Mouse (Mus musculus) embryonic facial prominence, embryonic 15.5 days (tissue): ENCODE measurements around the gene Cacul1. TPM values are rescaled to one million over a fixed set of nuclear protein-coding genes. Genes with fewer than 3 reads are reported as not detected.

Source experiments
- ATAC-seq: fragments of 200-750 bp; cut with Nextera tagmentation; 2 replicates; pipeline ENCODE4 v1.8.0; 2017; ENCODE audit warnings: low read depth, moderate TSS enrichment; ENCODE audit not compliant: insufficient number of reproducible peaks, low FRiP score, low TSS enrichment
- H3K27ac ChIP-seq: fragments of 300-500 bp; sonication (generic); replicated peaks from 2 replicates; pipeline ENCODE4 v1.5.1; 2015; ENCODE audit warnings: mild to moderate bottlenecking, inconsistent platforms
- H3K27me3 ChIP-seq: fragments of 300-500 bp; sonication (generic); 2 replicates; pipeline ENCODE4 v1.6.1; 2015; ENCODE audit warnings: inconsistent platforms
- H3K36me3 ChIP-seq: fragments of 300-500 bp; sonication (generic); 2 replicates; pipeline ENCODE4 v1.6.1; 2015; ENCODE audit warnings: mild to moderate bottlenecking, inconsistent platforms
- H3K4me1 ChIP-seq: fragments of 300-500 bp; sonication (generic); 2 replicates; pipeline ENCODE4 v1.6.1; 2015; ENCODE audit warnings: inconsistent platforms
- H3K4me2 ChIP-seq: fragments of 300-500 bp; sonication (generic); replicated peaks from 2 replicates; pipeline ENCODE4 v1.6.1; 2015; ENCODE audit warnings: mild to moderate bottlenecking, inconsistent platforms
- H3K4me3 ChIP-seq: fragments of 300-500 bp; sonication (generic); replicated peaks from 2 replicates; pipeline ENCODE4 v1.5.1; 2015; ENCODE audit warnings: mild to moderate bottlenecking, inconsistent platforms
- H3K9ac ChIP-seq: fragments of 300-500 bp; sonication (generic); 2 replicates; pipeline ENCODE4 v1.6.1; 2015; ENCODE audit warnings: inconsistent platforms
- H3K9me3 ChIP-seq: fragments of 300-500 bp; sonication (generic); replicated peaks from 2 replicates; pipeline ENCODE4 v1.6.1; 2016; ENCODE audit warnings: inconsistent platforms
- WGBS: fragments of 180-500 bp; shearing (Covaris S2); methylation state at CpG from one replicate; pipeline ENCODE4 v1.1.7; 2015; 5-methylcytosine and 5-hydroxymethylcytosine counted together
- polyA plus RNA-seq: library from polyadenylated mRNA; unstranded; fragments of >200 nt; fragmentation: Nextera tagmentation; extraction: Ambion mirVana; gene quantifications from 2 replicates; pipeline ENCODE4 v1.2.1, GENCODE M21; 2015

The Cacul1 gene
- polyA plus RNA-seq, 1 experiment from 2014 or later, result 21.8 TPM

GRCm38 (mm10) chr19:60528602-60529001 lies 52.2 kb downstream of the Cacul1 start:
- H3K4me2 ChIP-seq, result no peak overlapping the region
- no peak overlapping the region for H3K4me3 ChIP-seq
- H3K27ac ChIP-seq, result no peak overlapping the region
- WGBS, result 90% methylated on average over 3 of the region's 3 CpGs
- H3K36me3 ChIP-seq, result peaks cover 15% of the 10 kb centered on the region; the same call in 1 of the 2 replicates
- H3K9me3 ChIP-seq, result no peaks in the 10 kb centered on the region
- no peaks in the 10 kb centered on the region for H3K27me3 ChIP-seq
- H3K4me1 ChIP-seq, result no peaks in the 10 kb centered on the region
- ATAC-seq, result no peak
- H3K9ac ChIP-seq, result no peak overlapping the region

DNA sequence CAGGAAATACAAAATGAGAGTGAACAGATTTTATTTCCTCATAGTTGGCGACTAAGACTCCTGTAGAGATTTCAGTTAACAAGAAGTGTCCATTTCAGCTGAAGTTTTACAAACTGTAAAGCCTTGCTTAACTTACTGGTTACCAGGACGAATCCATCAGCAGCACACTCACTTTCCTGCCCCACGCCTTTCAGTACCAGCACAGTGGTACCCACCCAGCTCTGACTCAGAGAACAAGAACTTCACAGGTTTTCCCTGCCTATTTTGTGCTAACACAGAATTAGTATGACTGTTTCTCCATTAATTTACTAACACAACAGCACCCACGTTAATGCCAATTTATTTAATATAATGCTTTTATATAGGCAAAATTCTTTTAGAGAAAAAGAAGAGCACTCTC lies 53.9 kb downstream of the Cacul1 start:
- Histone ChIP-seq H3K36me3 (peaks cover 12% of the 10 kb centered on the region; the same call in 1 of the 2 replicates), H3K9me3 (no peaks in the 10 kb centered on the region), H3K27me3 (no peaks in the 10 kb centered on the region), H3K27ac (no peak overlapping the region), H3K4me2 (no peak overlapping the region), H3K4me1 (no peaks in the 10 kb centered on the region), H3K9ac (no peak overlapping the region), H3K4me3 (no peak overlapping the region)
- 84% methylated on average over 4 of the region's 4 CpGs for WGBS
- ATAC-seq, result no peak

GRCm38 (mm10) chr19:60525086-60525485 lies 55.7 kb downstream of the Cacul1 start:
- no peak for ATAC-seq
- no peaks in the 10 kb centered on the region for H3K9me3 ChIP-seq
- no peak overlapping the region for H3K4me3 ChIP-seq
- H3K4me1 ChIP-seq, result no peaks in the 10 kb centered on the region
- H3K27ac ChIP-seq, result no peak overlapping the region
- no peak overlapping the region for H3K4me2 ChIP-seq
- H3K36me3 ChIP-seq, result peaks cover 8% of the 10 kb centered on the region; the same call in 1 of the 2 replicates
- 79% methylated on average over 1 of the region's 1 CpGs for WGBS
- H3K27me3 ChIP-seq, result no peaks in the 10 kb centered on the region
- H3K9ac ChIP-seq, result no peak overlapping the region

GRCm38 (mm10) chr19:60524678-60525077 lies 56.1 kb downstream of the Cacul1 start:
- Histone ChIP-seq H3K9ac (no peak overlapping the region), H3K27me3 (no peaks in the 10 kb centered on the region), H3K4me3 (no peak overlapping the region), H3K4me2 (no peak overlapping the region), H3K9me3 (no peaks in the 10 kb centered on the region), H3K4me1 (no peaks in the 10 kb centered on the region), H3K36me3 (peaks cover 8% of the 10 kb centered on the region; the same call in 1 of the 2 replicates), H3K27ac (no peak overlapping the region)
- no peak for ATAC-seq
- 80% methylated on average over 3 of the region's 3 CpGs for WGBS

DNA sequence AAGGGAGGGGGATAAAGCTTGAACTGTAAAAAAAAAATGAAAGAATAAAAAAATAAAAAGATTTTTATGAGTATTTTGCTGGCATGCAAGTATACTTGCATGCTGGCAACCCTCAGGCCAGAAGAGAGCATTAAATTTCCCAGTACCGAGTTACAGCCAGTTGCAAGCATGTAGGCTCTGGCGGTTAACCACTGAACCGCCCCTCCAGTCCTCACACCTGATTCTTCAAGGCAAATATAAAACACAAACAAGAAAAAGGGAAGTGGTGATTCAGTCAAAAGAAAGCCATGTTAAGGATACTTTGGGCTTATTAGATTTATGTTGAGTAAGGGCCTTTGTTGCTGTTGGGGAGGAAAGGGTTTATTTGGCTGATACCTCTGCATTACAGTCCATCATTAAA lies 60.7 kb downstream of the Cacul1 start:
- ATAC-seq, result no peak
- Histone ChIP-seq H3K27me3 (no peaks in the 10 kb centered on the region), H3K4me1 (no peaks in the 10 kb centered on the region), H3K36me3 (no peaks in the 10 kb centered on the region), H3K4me2 (no peak overlapping the region), H3K4me3 (no peak overlapping the region), H3K9me3 (no peaks in the 10 kb centered on the region), H3K27ac (no peak overlapping the region), H3K9ac (no peak overlapping the region)
- 70% methylated on average over 3 of the region's 3 CpGs for WGBS

DNA sequence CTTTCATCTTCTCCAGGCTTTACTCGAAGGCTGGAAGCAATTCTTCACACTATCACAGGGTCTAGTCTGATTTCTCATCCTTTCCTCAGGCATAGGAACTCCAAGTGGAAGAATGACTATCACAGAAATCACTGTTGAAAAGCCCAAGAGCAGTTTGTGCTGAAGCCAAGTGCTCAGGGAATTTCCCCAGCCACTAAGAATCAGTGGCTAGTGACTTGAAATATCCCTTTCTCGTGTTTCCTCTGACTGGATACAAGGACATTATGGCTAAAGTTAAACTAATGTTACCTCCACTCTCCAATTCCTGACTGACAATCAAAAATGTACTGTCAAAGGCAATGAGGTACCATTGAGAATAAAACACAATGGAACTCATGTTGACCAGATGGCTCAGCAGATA lies 65.8 kb downstream of the Cacul1 start:
- no peak overlapping the region for H3K4me2 ChIP-seq
- no peak overlapping the region for H3K9ac ChIP-seq
- WGBS, result 56% methylated on average over 2 of the region's 2 CpGs
- H3K36me3 ChIP-seq, result no peaks in the 10 kb centered on the region
- H3K27me3 ChIP-seq, result no peaks in the 10 kb centered on the region
- no peak for ATAC-seq
- H3K27ac ChIP-seq, result no peak overlapping the region
- H3K4me3 ChIP-seq, result no peak overlapping the region
- no peaks in the 10 kb centered on the region for H3K4me1 ChIP-seq
- no peaks in the 10 kb centered on the region for H3K9me3 ChIP-seq

GRCm38 (mm10) chr19:60513431-60513830 lies 67.4 kb downstream of the Cacul1 start:
- Histone ChIP-seq H3K4me1 (no peaks in the 10 kb centered on the region), H3K27me3 (no peaks in the 10 kb centered on the region), H3K9ac (no peak overlapping the region), H3K27ac (no peak overlapping the region), H3K36me3 (no peaks in the 10 kb centered on the region), H3K4me3 (no peak overlapping the region), H3K4me2 (no peak overlapping the region), H3K9me3 (no peaks in the 10 kb centered on the region)
- WGBS, result 59% methylated on average over 3 of the region's 3 CpGs
- no peak for ATAC-seq

DNA sequence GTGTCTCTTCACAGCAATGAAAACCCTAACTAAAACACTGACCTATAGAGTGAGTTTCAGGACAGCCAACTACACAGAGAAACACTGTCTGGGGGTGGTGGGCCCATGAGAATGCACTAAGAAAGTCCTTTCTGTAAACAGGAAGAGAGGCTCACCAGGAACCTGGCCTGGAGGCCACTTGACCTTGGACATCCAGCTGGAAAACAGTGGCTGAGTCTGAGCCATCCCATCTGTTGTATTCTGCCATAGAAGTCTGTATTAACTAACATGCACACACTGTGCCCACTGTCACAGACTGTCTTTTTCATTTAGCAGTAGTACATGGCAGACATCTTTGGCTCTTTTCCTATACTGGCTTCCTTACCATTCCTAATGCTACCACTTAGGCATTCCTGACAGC lies 80.6 kb downstream of the Cacul1 start:
- H3K4me1 ChIP-seq, result no peaks in the 10 kb centered on the region
- no peak for ATAC-seq
- no peak overlapping the region for H3K4me2 ChIP-seq
- no peak overlapping the region for H3K27ac ChIP-seq
- H3K4me3 ChIP-seq, result no peak overlapping the region
- no peaks in the 10 kb centered on the region for H3K27me3 ChIP-seq
- no peak overlapping the region for H3K9ac ChIP-seq
- H3K36me3 ChIP-seq, result no peaks in the 10 kb centered on the region
- no peaks in the 10 kb centered on the region for H3K9me3 ChIP-seq

GRCm38 (mm10) chr19:60497171-60497570 lies 83.7 kb downstream of the Cacul1 start:
- Histone ChIP-seq H3K9ac (no peak overlapping the region), H3K36me3 (no peaks in the 10 kb centered on the region), H3K27me3 (no peaks in the 10 kb centered on the region), H3K4me2 (no peak overlapping the region), H3K4me1 (no peaks in the 10 kb centered on the region), H3K4me3 (no peak overlapping the region), H3K27ac (no peak overlapping the region), H3K9me3 (no peaks in the 10 kb centered on the region)
- no peak for ATAC-seq
- whole genome bisulfite sequencing, result 63% methylated on average over 4 of the region's 4 CpGs

GRCm38 (mm10) chr19:60495772-60496171 lies 85.1 kb downstream of the Cacul1 start:
- no peak overlapping the region for H3K4me2 ChIP-seq
- H3K36me3 ChIP-seq, result no peaks in the 10 kb centered on the region
- no peaks in the 10 kb centered on the region for H3K9me3 ChIP-seq
- 41% methylated on average over 3 of the region's 3 CpGs for WGBS
- no peaks in the 10 kb centered on the region for H3K27me3 ChIP-seq
- H3K27ac ChIP-seq, result no peak overlapping the region
- ATAC-seq, result no peak
- H3K9ac ChIP-seq, result no peak overlapping the region
- H3K4me1 ChIP-seq, result no peaks in the 10 kb centered on the region
- no peak overlapping the region for H3K4me3 ChIP-seq

- Histone ChIP-seq H3K27me3 (no peaks in the 10 kb centered on the region), H3K4me3 (no peak overlapping the region), H3K9ac (no peak overlapping the region), H3K36me3 (no peaks in the 10 kb centered on the region), H3K4me2 (no peak overlapping the region), H3K9me3 (no peaks in the 10 kb centered on the region), H3K4me1 (no peaks in the 10 kb centered on the region), H3K27ac (no peak overlapping the region)
- 76% methylated on average over 1 of the region's 1 CpGs for WGBS
- no peak for ATAC-seq
Measured at GRCm38 (mm10) chr19:60489566-60489965, 91.3 kb downstream of the Cacul1 start.

DNA sequence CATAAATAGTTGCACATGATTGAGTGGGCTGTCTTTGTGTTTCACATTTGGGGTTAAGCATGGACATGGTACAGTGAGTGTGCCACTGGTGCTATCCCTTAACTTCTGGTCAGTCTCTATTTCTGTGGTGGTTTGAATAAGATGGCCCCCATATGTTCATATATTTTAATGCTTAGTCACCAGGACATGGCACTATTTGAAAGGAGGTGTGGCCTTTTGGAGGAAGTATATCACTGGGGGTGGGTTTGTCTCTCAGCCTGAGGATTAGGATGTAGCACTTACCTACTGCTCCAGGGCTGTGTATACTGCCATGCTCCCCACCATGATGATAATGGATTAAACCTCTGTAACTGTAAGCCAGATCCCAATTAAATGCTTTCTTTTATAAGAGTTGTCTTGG lies 95.6 kb downstream of the Cacul1 start:
- Histone ChIP-seq H3K4me3 (no peak overlapping the region), H3K9me3 (no peaks in the 10 kb centered on the region), H3K36me3 (no peaks in the 10 kb centered on the region), H3K27me3 (no peaks in the 10 kb centered on the region), H3K4me2 (no peak overlapping the region), H3K27ac (no peak overlapping the region), H3K4me1 (no peaks in the 10 kb centered on the region), H3K9ac (no peak overlapping the region)
- no peak for ATAC-seq
